Mouse (Mus musculus) ES-E14 (cell line): ENCODE data around the gene Gnb1. TPM values are rescaled to one million over a fixed set of nuclear protein-coding genes. Genes with fewer than 3 reads are reported as not detected.

Experiments used
- DNase-seq: peaks from one replicate; pipeline ENCODE4 v3.0.0-alpha.2; 2013; ENCODE audit warnings: low read depth, low spot score
- H3K27ac ChIP-seq: 2 replicates; pipeline ENCODE4 v1.5.1; 2012; ENCODE audit warnings: low read depth, mild to moderate bottlenecking, low read length, moderate library complexity, mixed read lengths; ENCODE audit not compliant: poor library complexity, insufficient read depth, severe bottlenecking
- H3K36me3 ChIP-seq: 2 replicates; pipeline ENCODE4 v1.6.1; 2012; ENCODE audit warnings: mild to moderate bottlenecking, low read length, moderate library complexity, mixed read lengths; ENCODE audit not compliant: control insufficient read depth, poor library complexity, insufficient read depth, severe bottlenecking
- H3K4me1 ChIP-seq, 2 experiments: fragments of 150-350 bp in 1 of 2; sonication (generic) in 1 of 2; 2 replicates each; pipeline ENCODE4 v1.6.1; 2012; ENCODE audit warnings: low read length in 2 of 2, mild to moderate bottlenecking in 1 of 2, mixed read lengths in 1 of 2; ENCODE audit not compliant: control insufficient read depth in 2 of 2, insufficient read depth in 2 of 2, poor library complexity in 1 of 2
- H3K4me3 ChIP-seq, 2 experiments: fragments of 150-350 bp in 1 of 2; sonication (generic) in 1 of 2; 2 replicates each; pipeline ENCODE4 v1.5.1; 2012; ENCODE audit warnings: low read length in 2 of 2, low read depth in 1 of 2, mild to moderate bottlenecking in 1 of 2, mixed read lengths in 1 of 2; ENCODE audit not compliant: insufficient read depth in 1 of 2, poor library complexity in 1 of 2, severe bottlenecking in 1 of 2
- H3K9ac ChIP-seq: 2 replicates; pipeline ENCODE4 v1.6.1; 2012; ENCODE audit warnings: low read depth, mild to moderate bottlenecking, low read length, mixed read lengths; ENCODE audit not compliant: poor library complexity, insufficient read depth, severe bottlenecking
- H3K9me3 ChIP-seq: fragments of 150-350 bp; sonication (generic); 2 replicates; pipeline ENCODE4 v1.6.1; 2012; ENCODE audit warnings: low read depth, mild to moderate bottlenecking, low read length; ENCODE audit not compliant: control insufficient read depth, insufficient read depth
- CHD2 ChIP-seq: IDR thresholded peaks from 2 replicates; pipeline ENCODE4 v1.6.1; 2014; ENCODE audit warnings: mild to moderate bottlenecking, low read depth, low read length, inconsistent platforms
- HCFC1 ChIP-seq: IDR thresholded peaks from 2 replicates; pipeline ENCODE4 v1.6.1; 2012; ENCODE audit warnings: low read length, inconsistent platforms, borderline replicate concordance; ENCODE audit not compliant: insufficient read depth
- MAFK ChIP-seq: IDR thresholded peaks from 2 replicates; pipeline ENCODE4 v1.6.1; 2014; ENCODE audit warnings: mild to moderate bottlenecking, low read depth, low read length, inconsistent platforms; ENCODE audit not compliant: insufficient read depth
- ZC3H11A ChIP-seq: IDR thresholded peaks from 2 replicates; pipeline ENCODE4 v1.6.1; 2012; ENCODE audit warnings: low read depth, mild to moderate bottlenecking, inconsistent platforms, low read length, borderline replicate concordance
- ZNF384 ChIP-seq: IDR thresholded peaks from 2 replicates; pipeline ENCODE4 v1.6.1; 2012; ENCODE audit warnings: low read depth, low read length, inconsistent platforms
- in situ Hi-C, 2 experiments: fragments of 600-800 bp; cut with MboI; formaldehyde crosslinking; loops; one replicate each; pipeline ENCODE4 v1.15.1; 2025; ENCODE audit warnings: low sequenced_read_pairs in 2 of 2, inconsistent platforms in 1 of 2; ENCODE audit not compliant: unreplicated experiment in 2 of 2
- total RNA-seq: library from RNA; depleted of rRNA; stranded (reverse); fragments of 300-350 nt; gene quantifications from 2 replicates; pipeline ENCODE4 v1.2.3, GENCODE M21; 2012; rRNA removed

Gnb1 gene
- total RNA-seq, 1 experiment, result 156 TPM

GRCm38 (mm10) chr4:155602753-155603152 is 111.6 kb downstream of the Gnb1 start:
- in situ Hi-C loops, result no loop called here
- TF ChIP-seq HCFC1 (no peak), ZC3H11A (no peak), CHD2 (no peak), MAFK (no peak), ZNF384 (no peak)
- Histone ChIP-seq H3K4me1 (peaks cover 0 to 4% of the 10 kb centered on the region in 2 experiments; a peak in 1 of 4 replicates), H3K36me3 (peaks cover 9% of the 10 kb centered on the region; the same call in 1 of the 2 replicates), H3K9me3 (no peaks in the 10 kb centered on the region), H3K27ac (no peak overlapping the region), H3K4me3 (peak overlapping the region; percentile 65 to 87; a peak in 2 of 4 replicates), H3K9ac (no peak overlapping the region; the same call in 1 of the 2 replicates)
- DNase-seq, result no peak

GRCm38 (mm10) chr4:155603801-155604200 is 112.6 kb downstream of the Gnb1 start:
- no peaks in the 10 kb centered on the region for H3K9me3 ChIP-seq
- no peak overlapping the region for H3K27ac ChIP-seq
- peaks cover 9% of the 10 kb centered on the region; the same call in 1 of the 2 replicates for H3K36me3 ChIP-seq
- TF ChIP-seq MAFK (no peak), CHD2 (no peak), ZC3H11A (no peak)
- H3K4me3 ChIP-seq, result no peak overlapping the region
- no peak for DNase-seq
- in situ Hi-C loops, result no loop called here
- H3K9ac ChIP-seq, result no peak overlapping the region
- no peaks in the 10 kb centered on the region for H3K4me1 ChIP-seq

GRCm38 (mm10) chr4:155605132-155605531 is 114.0 kb downstream of the Gnb1 start:
- Histone ChIP-seq H3K4me1 (no peaks in the 10 kb centered on the region), H3K9ac (no peak overlapping the region), H3K36me3 (peaks cover 13% of the 10 kb centered on the region), H3K9me3 (no peaks in the 10 kb centered on the region), H3K4me3 (no peak overlapping the region), H3K27ac (no peak overlapping the region)
- in situ Hi-C loops, result no loop called here
- TF ChIP-seq ZNF384 (no peak), ZC3H11A (no peak), CHD2 (no peak), HCFC1 (no peak), MAFK (no peak)
- no peak for DNase-seq

- in situ Hi-C loops, result no loop called here
- Histone ChIP-seq H3K4me1 (no peaks in the 10 kb centered on the region), H3K9ac (no peak overlapping the region), H3K9me3 (no peaks in the 10 kb centered on the region), H3K27ac (no peak overlapping the region), H3K36me3 (peaks cover 19% of the 10 kb centered on the region), H3K4me3 (no peak overlapping the region)
- no peak for DNase-seq
- TF ChIP-seq HCFC1 (no peak), ZC3H11A (no peak), CHD2 (no peak), MAFK (no peak), ZNF384 (no peak)
Measured at GRCm38 (mm10) chr4:155606825-155607224, 115.7 kb downstream of the Gnb1 start.

Other genes with a start within 250 kb of the Gnb1 start
- 16.4 and 17.8 TPM in 2 replicates for gene Faap20, start 241.6 kb upstream of the Gnb1 start, total RNA-seq
- gene Prkcz, start 130.0 kb upstream of the Gnb1 start, total RNA-seq, result 17.0 and 19.5 TPM in 2 replicates
- gene Gabrd, start 93.2 kb upstream of the Gnb1 start, total RNA-seq, result not detected in 2 replicates
- gene Cfap74, start 82.2 kb upstream of the Gnb1 start, total RNA-seq, result 4.8 and 5.0 TPM in 2 replicates
- gene Tmem52, start 22.2 kb upstream of the Gnb1 start, total RNA-seq, result 0.58 and 0.67 TPM in 2 replicates
- gene Nadk, start 71.0 kb downstream of the Gnb1 start, total RNA-seq, result 73.5 and 88.5 TPM in 2 replicates
- gene Slc35e2, start 110.1 kb downstream of the Gnb1 start, total RNA-seq, result 25.5 and 33.5 TPM in 2 replicates
- 45.7 and 50.1 TPM in 2 replicates for gene Cdk11b, start 133.5 kb downstream of the Gnb1 start, total RNA-seq
- gene Gm10563, start 154.0 kb downstream of the Gnb1 start, total RNA-seq, result not detected in 2 replicates
- gene Mmp23, start 162.0 kb downstream of the Gnb1 start, total RNA-seq, result 12.1 and 19.0 TPM in 2 replicates
- gene Mib2, start 177.8 kb downstream of the Gnb1 start, total RNA-seq, result 55.3 and 100 TPM in 2 replicates
- gene Fndc10, start 203.0 kb downstream of the Gnb1 start, total RNA-seq, result 10.0 and 22.1 TPM in 2 replicates
- gene Ssu72, start 213.4 kb downstream of the Gnb1 start, total RNA-seq, result 125 and 129 TPM in 2 replicates
- gene Tmem240, start 243.4 kb downstream of the Gnb1 start, total RNA-seq, result 0.22 and 0.58 TPM in 2 replicates